Mouse (Mus musculus) Patski (cell line): ENCODE data around the gene Ralgapa2. TPM values are rescaled to one million over a fixed set of nuclear protein-coding genes. Genes with fewer than 3 reads are reported as not detected.

Source experiments
- ATAC-seq: fragments of 100-300 bp; one replicate; pipeline ENCODE4 v1.8.0; 2021
- CTCF ChIA-PET: fragments of 350-600 bp; sonication (Branson Sonifier 250); formaldehyde crosslinking; loops from one replicate; lab custom pipeline; 2022; ENCODE audit warnings: inconsistent platforms; lab: Charles Lee
- POLR2A ChIA-PET: fragments of 350-600 bp; sonication (Branson Sonifier 250); formaldehyde crosslinking; loops from one replicate; lab custom pipeline; 2022; ENCODE audit warnings: antibody characterized with exemption, inconsistent platforms; lab: Charles Lee
- DNase-seq: peaks from one replicate; pipeline ENCODE4 v3.0.0-alpha.2; 2011; ENCODE audit warnings: low read depth, low spot score
- H3K27me3 ChIP-seq: fragments of 371-371 bp; one replicate; pipeline ENCODE4 v1.5.1; 2021
- CTCF ChIP-seq: fragments of 100-300 bp; IDR thresholded peaks from one replicate; pipeline ENCODE4 v1.5.1; 2021
- in situ Hi-C: fragments of 300-500 bp; cut with MboI; formaldehyde crosslinking; loops from 3 replicates; pipeline ENCODE4 v1.11.1; 2018; ENCODE audit warnings: low pct_unique_long_range_greater_than_20kb, mixed read lengths
- polyA plus RNA-seq: library from polyadenylated mRNA; unstranded; gene quantifications from one replicate; pipeline ENCODE4 v1.2.3, GENCODE M21; 2021

The Ralgapa2 gene
- polyA plus RNA-seq, 1 experiment from 2014 or later = 4.7 TPM

- ChIA-PET CTCF (no interaction called here), POLR2A (no interaction called here)
- H3K27me3 ChIP-seq = peaks cover 8% of the 10 kb centered on the region
- ATAC-seq (no peak), DNase-seq (no peak)
- TF ChIP-seq CTCF = no peak
- in situ Hi-C loops = no loop called here
These were observed 20.3 kb upstream of the Ralgapa2 start for GRCm38 (mm10) chr2:146532493-146532892.

- CTCF ChIA-PET = no interaction called here
- DNase-seq (no peak), ATAC-seq (no peak)
- TF ChIP-seq CTCF = no peak
- POLR2A ChIA-PET = no interaction called here
- in situ Hi-C loops = no loop called here
- peaks cover 10% of the 10 kb centered on the region for H3K27me3 ChIP-seq
These were observed 13.3 kb upstream of the Ralgapa2 start for GRCm38 (mm10) chr2:146525483-146525882.

- H3K27me3 ChIP-seq = peaks cover 16% of the 10 kb centered on the region
- in situ Hi-C loops = no loop called here
- POLR2A ChIA-PET = no interaction called here
- no peak for TF ChIP-seq CTCF
- no peak for ATAC-seq
- DNase-seq = no peak
- CTCF ChIA-PET = no interaction called here
These were observed 12.7 kb upstream of the Ralgapa2 start for GRCm38 (mm10) chr2:146524685-146525415.

- ATAC-seq (no peak), DNase-seq (no peak)
- POLR2A ChIA-PET = no interaction called here
- in situ Hi-C loops = no loop called here
- TF ChIP-seq CTCF = no peak
- CTCF ChIA-PET = no interaction called here
- peaks cover 19% of the 10 kb centered on the region for H3K27me3 ChIP-seq
These were observed 4.8 kb upstream of the Ralgapa2 start for GRCm38 (mm10) chr2:146516894-146517293.

GRCm38 (mm10) chr2:146515081-146515480, 2.9 kb upstream of the Ralgapa2 start:
- ATAC-seq = no peak
- CTCF ChIA-PET = no interaction called here
- peaks cover 13% of the 10 kb centered on the region for H3K27me3 ChIP-seq
- in situ Hi-C loops = no loop called here
- POLR2A ChIA-PET = no interaction called here
- DNase-seq = no peak
- no peak for TF ChIP-seq CTCF

GRCm38 (mm10) chr2:146512581-146512920, 407 bp upstream of the Ralgapa2 start:
- ATAC-seq (no peak), DNase-seq (no peak)
- in situ Hi-C loops = no loop called here
- ChIA-PET CTCF (no interaction called here), POLR2A (interaction anchor here (0.6 to 0.7 kb wide), 2 partner anchors 255 to 877 kb away, joined by 3 to 6 read pairs; no protein-coding TSS in a partner anchor)
- peaks cover 11% of the 10 kb centered on the region for H3K27me3 ChIP-seq
- no peak for TF ChIP-seq CTCF

- TF ChIP-seq CTCF = no peak
- ChIA-PET POLR2A (no interaction called here), CTCF (interaction anchor here (1.3 kb wide), 1 partner anchor 101 kb away, joined by 4 read pairs; no protein-coding TSS in a partner anchor)
- in situ Hi-C loops = no loop called here
- peaks cover 7% of the 10 kb centered on the region for H3K27me3 ChIP-seq
- no peak for DNase-seq
- peak; percentile 27 for ATAC-seq
These were observed 711 bp downstream of the Ralgapa2 start for GRCm38 (mm10) chr2:146511401-146511865.

- ChIA-PET POLR2A (interaction anchor here (0.5 kb wide), 1 partner anchor 794 kb away, joined by 5 read pairs; no protein-coding TSS in a partner anchor), CTCF (interaction anchor here (1.0 to 1.3 kb wide), 2 partner anchors 9 to 102 kb away, joined by 3 to 4 read pairs; no protein-coding TSS in a partner anchor)
- no peak for ATAC-seq
- peaks cover 7% of the 10 kb centered on the region for H3K27me3 ChIP-seq
- no peak for DNase-seq
- TF ChIP-seq CTCF = no peak
- in situ Hi-C loops = no loop called here
These were observed 1.4 kb downstream of the Ralgapa2 start for GRCm38 (mm10) chr2:146510780-146511179.

GRCm38 (mm10) chr2:146502578-146503311, 9.4 kb downstream of the Ralgapa2 start:
- no peaks in the 10 kb centered on the region for H3K27me3 ChIP-seq
- DNase-seq = no peak
- CTCF ChIA-PET = interaction anchor here (1.1 to 1.4 kb wide), 2 partner anchors 9 to 110 kb away, joined by 3 to 4 read pairs; no protein-coding TSS in a partner anchor
- in situ Hi-C loops = no loop called here
- TF ChIP-seq CTCF = no peak
- POLR2A ChIA-PET = no interaction called here
- ATAC-seq = no peak

- no peak for DNase-seq
- H3K27me3 ChIP-seq = no peaks in the 10 kb centered on the region
- POLR2A ChIA-PET = no interaction called here
- ATAC-seq = no peak
- TF ChIP-seq CTCF = no peak
- CTCF ChIA-PET = no interaction called here
- in situ Hi-C loops = no loop called here
These were observed 12.1 kb downstream of the Ralgapa2 start for GRCm38 (mm10) chr2:146500067-146500466.

- no peak for TF ChIP-seq CTCF
- ChIA-PET CTCF (no interaction called here), POLR2A (no interaction called here)
- in situ Hi-C loops = loop anchor here (25.0 kb wide), 1 partner anchor 688 kb away; the partner anchor contains the start of gene Nkx2-2
- ATAC-seq = no peak
- no peaks in the 10 kb centered on the region for H3K27me3 ChIP-seq
- no peak for DNase-seq
These were observed 13.0 kb downstream of the Ralgapa2 start for GRCm38 (mm10) chr2:146499111-146499510.
